Mouse (Mus musculus) heart, embryonic 11.5 days (tissue): Measurements from ENCODE around the gene Cops9. TPM values are rescaled to one million over a fixed set of nuclear protein-coding genes. Genes with fewer than 3 reads are reported as not detected.

ENCODE experiments used
- ATAC-seq: fragments of 200-750 bp; cut with Nextera tagmentation; replicated peaks from 2 replicates; pipeline ENCODE4 v1.8.0; 2017; ENCODE audit warnings: moderate library complexity; ENCODE audit not compliant: insufficient number of reproducible peaks, low FRiP score, low TSS enrichment
- H3K27ac ChIP-seq: fragments of 300-500 bp; sonication (generic); 2 replicates; pipeline ENCODE4 v1.5.1; 2014; ENCODE audit warnings: mild to moderate bottlenecking, low read depth, low read length
- H3K27me3 ChIP-seq: fragments of 300-500 bp; sonication (generic); 2 replicates; pipeline ENCODE4 v1.6.1; 2014; ENCODE audit warnings: mild to moderate bottlenecking, low read length, mixed read lengths; ENCODE audit not compliant: control insufficient read depth, insufficient read depth
- H3K36me3 ChIP-seq: fragments of 300-500 bp; sonication (generic); 2 replicates; pipeline ENCODE4 v1.6.1; 2014; ENCODE audit warnings: mild to moderate bottlenecking, low read length, moderate library complexity, mixed read lengths; ENCODE audit not compliant: control insufficient read depth, insufficient read depth
- H3K4me1 ChIP-seq: fragments of 300-500 bp; sonication (generic); 2 replicates; pipeline ENCODE4 v1.6.1; 2014; ENCODE audit warnings: low read length; ENCODE audit not compliant: control insufficient read depth, insufficient read depth
- H3K4me2 ChIP-seq: fragments of 300-500 bp; sonication (generic); 2 replicates; pipeline ENCODE4 v1.6.1; 2014; ENCODE audit warnings: mild to moderate bottlenecking, moderate library complexity
- H3K4me3 ChIP-seq: fragments of 300-500 bp; sonication (generic); 2 replicates; pipeline ENCODE4 v1.5.1; 2014; ENCODE audit warnings: low read depth, low read length
- H3K9ac ChIP-seq: fragments of 300-500 bp; sonication (generic); 2 replicates; pipeline ENCODE4 v1.6.1; 2014; ENCODE audit warnings: mild to moderate bottlenecking, low read depth, low read length, moderate library complexity
- H3K9me3 ChIP-seq: fragments of 300-500 bp; sonication (generic); replicated peaks from 2 replicates; pipeline ENCODE4 v1.6.1; 2016; ENCODE audit warnings: low read length; ENCODE audit not compliant: control insufficient read depth
- WGBS: fragments of 180-500 bp; shearing (Covaris S2); extraction: QIAGEN DNeasy Blood & Tissue Kit; methylation state at CpG from one replicate; pipeline ENCODE4 v1.1.7; 2014; ENCODE audit not compliant: insufficient replicate concordance; 5-methylcytosine and 5-hydroxymethylcytosine counted together
- polyA plus RNA-seq: library from polyadenylated mRNA; unstranded; fragments of >200 nt; fragmentation: Nextera tagmentation; extraction: Ambion mirVana; gene quantifications from 2 replicates; pipeline ENCODE4 v1.2.1, GENCODE M21; 2014

Cops9 gene
- polyA plus RNA-seq, 1 experiment from 2014 or later, result 382 TPM

DNA sequence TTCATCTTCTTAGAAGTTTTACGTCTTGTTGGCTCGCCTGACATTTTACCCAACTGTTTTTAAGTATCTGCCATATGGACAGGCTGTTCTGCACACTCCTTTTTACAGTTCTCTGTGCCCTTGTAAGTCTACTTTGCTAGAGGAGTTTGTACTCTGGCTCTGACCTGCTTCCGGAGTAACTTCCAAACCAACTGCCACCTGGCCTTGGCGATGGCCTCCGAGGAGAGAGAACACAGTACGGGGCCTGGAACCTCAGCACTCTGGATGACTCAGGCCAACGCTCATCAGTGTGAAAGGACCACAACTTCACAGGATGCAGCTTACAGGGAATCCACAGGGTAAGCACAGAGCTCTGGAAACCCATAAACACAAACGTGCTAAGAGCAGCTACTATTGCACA is 8.1 kb downstream of the Cops9 start:
- peaks cover 3% of the 10 kb centered on the region for H3K36me3 ChIP-seq
- H3K4me1 ChIP-seq, result no peaks in the 10 kb centered on the region
- 0 out of 2 replicates have a peak overlapping the region, but pooled peaks have one; percentile 2 for H3K9ac ChIP-seq
- H3K4me3 ChIP-seq, result no peak overlapping the region
- H3K27me3 ChIP-seq, result no peaks in the 10 kb centered on the region
- WGBS, result 82% methylated on average over 8 of the region's 8 CpGs
- no peaks in the 10 kb centered on the region for H3K9me3 ChIP-seq
- ATAC-seq, result no peak
- no peak overlapping the region for H3K27ac ChIP-seq
- H3K4me2 ChIP-seq, result no peak overlapping the region

- Histone ChIP-seq H3K4me1 (no peaks in the 10 kb centered on the region), H3K27ac (no peak overlapping the region), H3K4me2 (no peak overlapping the region), H3K4me3 (no peak overlapping the region), H3K27me3 (no peaks in the 10 kb centered on the region), H3K9ac (no peak overlapping the region), H3K36me3 (peaks cover 3% of the 10 kb centered on the region), H3K9me3 (no peaks in the 10 kb centered on the region)
- 63% methylated on average over 6 of the region's 6 CpGs for WGBS
- ATAC-seq, result no peak
Observed at GRCm38 (mm10) chr1:92632948-92633347, 8.8 kb downstream of the Cops9 start.

DNA sequence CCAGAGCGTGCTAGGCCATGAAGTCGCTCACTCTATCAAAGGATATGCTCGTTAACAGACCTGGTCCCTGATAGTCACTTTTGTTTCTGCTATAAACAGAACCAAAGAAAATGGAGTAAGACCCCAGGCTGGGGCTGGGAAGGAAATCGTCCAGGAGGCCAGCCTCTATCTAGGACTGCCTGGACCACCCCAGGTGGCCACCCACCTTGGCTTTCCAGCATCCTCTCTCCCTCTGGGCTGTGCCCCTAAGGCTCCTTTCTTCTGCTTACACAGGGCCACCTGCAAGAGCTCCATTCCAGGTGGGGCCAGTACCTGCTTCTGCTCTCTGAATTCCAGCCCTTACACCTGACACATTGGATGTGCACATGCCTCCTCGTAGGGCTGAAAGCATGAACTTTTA is 9.6 kb downstream of the Cops9 start:
- 70% methylated on average over 5 of the region's 5 CpGs for whole genome bisulfite sequencing
- Histone ChIP-seq H3K4me3 (no peak overlapping the region), H3K27ac (no peak overlapping the region), H3K9ac (no peak overlapping the region), H3K4me1 (no peaks in the 10 kb centered on the region), H3K36me3 (peaks cover 3% of the 10 kb centered on the region), H3K9me3 (no peaks in the 10 kb centered on the region), H3K27me3 (no peaks in the 10 kb centered on the region), H3K4me2 (no peak overlapping the region)
- ATAC-seq, result no peak

DNA sequence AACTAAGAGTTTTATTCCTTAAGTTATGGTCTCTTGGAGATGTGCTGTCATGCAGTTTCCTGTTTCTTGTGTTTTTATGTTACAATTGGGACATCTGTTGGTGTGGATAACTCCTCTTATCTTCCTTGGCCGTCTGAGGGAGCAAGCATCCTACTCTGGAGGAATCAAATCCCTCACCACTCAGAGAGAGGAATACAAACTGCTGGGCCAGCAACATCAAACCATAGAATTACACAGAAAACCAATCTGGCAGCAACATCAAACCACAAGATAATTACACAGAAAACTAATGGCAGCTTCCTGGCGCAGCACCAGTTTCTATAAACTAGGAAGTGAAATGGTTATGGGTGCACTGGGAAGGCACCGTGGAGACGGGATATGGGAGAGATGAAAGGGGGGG is 13.6 kb downstream of the Cops9 start:
- Histone ChIP-seq H3K27me3 (no peaks in the 10 kb centered on the region), H3K4me1 (no peaks in the 10 kb centered on the region), H3K27ac (no peak overlapping the region), H3K9ac (no peak overlapping the region), H3K9me3 (no peaks in the 10 kb centered on the region), H3K4me2 (no peak overlapping the region), H3K36me3 (no peaks in the 10 kb centered on the region), H3K4me3 (no peak overlapping the region)
- 62% methylated on average over 4 of the region's 4 CpGs for WGBS
- no peak for ATAC-seq

- H3K4me2 ChIP-seq, result no peak overlapping the region
- H3K4me3 ChIP-seq, result no peak overlapping the region
- no peak overlapping the region for H3K9ac ChIP-seq
- H3K27me3 ChIP-seq, result no peaks in the 10 kb centered on the region
- no peaks in the 10 kb centered on the region for H3K4me1 ChIP-seq
- H3K27ac ChIP-seq, result no peak overlapping the region
- H3K36me3 ChIP-seq, result no peaks in the 10 kb centered on the region
- 52% methylated on average over 4 of the region's 4 CpGs for WGBS
- no peak for ATAC-seq
- no peaks in the 10 kb centered on the region for H3K9me3 ChIP-seq
Observed at GRCm38 (mm10) chr1:92618360-92618759, 23.4 kb downstream of the Cops9 start.

DNA sequence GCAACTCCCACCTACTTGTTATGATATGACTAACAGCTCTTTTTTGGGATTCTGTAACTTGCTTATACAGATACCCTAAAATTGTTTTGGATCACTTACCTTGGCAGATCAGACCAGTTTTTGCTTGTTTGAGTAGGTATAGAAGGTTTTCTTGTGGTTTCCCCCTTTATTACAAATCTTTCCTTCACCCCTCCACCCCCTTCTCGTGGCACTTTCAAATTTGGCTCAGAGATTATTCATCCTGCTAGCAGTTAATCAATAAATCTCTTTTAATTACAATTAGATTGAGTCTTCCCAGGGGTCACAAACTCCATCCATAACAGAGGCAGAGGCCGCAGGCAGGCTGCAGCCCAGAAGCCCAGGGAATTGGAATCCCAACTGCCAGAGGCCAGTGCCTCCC is 24.3 kb downstream of the Cops9 start, which contains the start of gene Olfr12:
Olfr12 (plus strand) TSS at position 301 of the 400 bp plus-strand sequence.
- H3K9ac ChIP-seq, result no peak within 1 kb of the TSS
- H3K9me3 ChIP-seq, result no peaks in the 10 kb centered on the region
- H3K4me1 ChIP-seq, result no peaks in the 10 kb centered on the region
- H3K27me3 ChIP-seq, result no peaks in the 10 kb centered on the region
- H3K4me2 ChIP-seq, result no peak within 1 kb of the TSS
- no peak for ATAC-seq
- H3K4me3 ChIP-seq, result no peak within 1 kb of the TSS
- H3K36me3 ChIP-seq, result no peaks in the 10 kb centered on the region
- H3K27ac ChIP-seq, result no peak within 1 kb of the TSS
- 63% methylated on average over 2 of the region's 2 CpGs for WGBS

- Histone ChIP-seq H3K4me2 (no peak overlapping the region), H3K36me3 (no peaks in the 10 kb centered on the region), H3K27me3 (peaks cover 2% of the 10 kb centered on the region; the same call in 1 of the 2 replicates), H3K4me3 (no peak overlapping the region), H3K9me3 (no peaks in the 10 kb centered on the region), H3K4me1 (no peaks in the 10 kb centered on the region), H3K9ac (no peak overlapping the region), H3K27ac (no peak overlapping the region)
- no peak for ATAC-seq
- 71% methylated on average over 1 of the region's 1 CpGs for WGBS
Observed at GRCm38 (mm10) chr1:92616046-92616445, 25.7 kb downstream of the Cops9 start.

GRCm38 (mm10) chr1:92614516-92614915 is 27.3 kb downstream of the Cops9 start:
- Histone ChIP-seq H3K9ac (no peak overlapping the region), H3K27me3 (peaks cover 2% of the 10 kb centered on the region), H3K4me3 (no peak overlapping the region), H3K27ac (no peak overlapping the region), H3K9me3 (no peaks in the 10 kb centered on the region), H3K36me3 (no peaks in the 10 kb centered on the region), H3K4me2 (no peak overlapping the region), H3K4me1 (no peaks in the 10 kb centered on the region)
- ATAC-seq, result no peak
- 10% methylated on average over 1 of the region's 1 CpGs for WGBS

GRCm38 (mm10) chr1:92613175-92613574 is 28.6 kb downstream of the Cops9 start:
- Histone ChIP-seq H3K4me1 (no peaks in the 10 kb centered on the region), H3K4me3 (no peak overlapping the region), H3K9ac (no peak overlapping the region), H3K36me3 (no peaks in the 10 kb centered on the region), H3K9me3 (no peaks in the 10 kb centered on the region), H3K4me2 (no peak overlapping the region), H3K27ac (no peak overlapping the region), H3K27me3 (peaks cover 5% of the 10 kb centered on the region)
- ATAC-seq, result no peak
- WGBS, result 45% methylated on average over 4 of the region's 4 CpGs
